In genomic region chr17:66696531-66697172, GRCm38 (mm10) we compare ENCODE assay signal across 22 mouse cellular contexts.
DNase-seq lines count a peak whose midpoint lies in the region; ATAC-seq and TF ChIP-seq lines count a peak whose summit lies in the region.
"Had no signal": no experiment of that assay in that cellular context is flagged by ENCODE, and none has a peak within 500 bp of the region (broad histone marks: within the 10 kb centered on the region; RNA-seq: fewer than 3 reads in every experiment).

No protein-coding gene starts in this region.

- no peak for DNase-seq in forebrain, embryonic 11.5 days (ENCODE audit: low spot score)
- DNase-seq in kidney, postnatal 0 days (ENCODE audit: low spot score), result peak; percentile 43
- no peak for DNase-seq in kidney, adult 11 months
- DNase-seq in brain, embryonic 14.5 days (ENCODE audit: low read depth), result peak; percentile 60
- no peak for DNase-seq in heart, postnatal 10 days
- DNase-seq: adrenal gland, postnatal 25 days; cerebellum, adult 11 months; cerebellum, adult 9-11 months; gastrocnemius, adult 2 months; heart, postnatal 4 days; kidney, adult 18-20 months; layer of hippocampus, adult 9-11 months; liver, postnatal 0 days; thymus, adult 2 months; thymus, postnatal 4 days had no signal

- TF ChIP-seq CTCF in kidney, postnatal 0 days (IDR thresholded peaks at IDR 0.05; ENCODE audit: low read depth), result no peak
- TF ChIP-seq CTCF in brain, embryonic 14.5 days (IDR thresholded peaks at IDR 0.05; ENCODE audit: borderline replicate concordance, extremely low read depth, insufficient read depth, insufficient read length), result no peak

- no peak overlapping the region for H3K9ac ChIP-seq in forebrain, embryonic 12.5 days
- H3K9ac ChIP-seq in forebrain, embryonic 11.5 days (ENCODE audit: low read length), result no peak overlapping the region
- no peak overlapping the region for H3K9ac ChIP-seq in kidney, postnatal 0 days (ENCODE audit: low read depth, low read length)
- no peak overlapping the region for H3K9ac ChIP-seq in intestine, embryonic 16.5 days (ENCODE audit: low read depth, low read length)
- no peak overlapping the region for H3K9ac ChIP-seq in hindbrain, embryonic 12.5 days
- H3K9ac ChIP-seq: embryonic facial prominence, embryonic 15.5 days; hindbrain, embryonic 15.5 days; liver, postnatal 0 days; midbrain, embryonic 12.5 days had no signal

- H3K4me1 ChIP-seq in forebrain, embryonic 12.5 days, result peaks cover 29% of the 10 kb centered on the region
- peaks cover 7% of the 10 kb centered on the region; the same call in 1 of the 2 replicates for H3K4me1 ChIP-seq in forebrain, embryonic 11.5 days (replicated peaks; ENCODE audit: control insufficient read depth, insufficient read depth, low read length)
- H3K4me1 ChIP-seq in kidney, postnatal 0 days (replicated peaks; ENCODE audit: insufficient read depth, low read length), result peaks cover 16% of the 10 kb centered on the region; the same call in 1 of the 2 replicates
- H3K4me1 ChIP-seq in intestine, embryonic 16.5 days (ENCODE audit: control insufficient read depth, insufficient read depth, low read length), result peaks cover 10% of the 10 kb centered on the region; the same call in 1 of the 2 replicates
- peaks cover 13% of the 10 kb centered on the region for H3K4me1 ChIP-seq in hindbrain, embryonic 12.5 days

- no peaks in the 10 kb centered on the region for H3K9me3 ChIP-seq in forebrain, embryonic 12.5 days
- no peaks in the 10 kb centered on the region for H3K9me3 ChIP-seq in forebrain, embryonic 11.5 days (ENCODE audit: control insufficient read depth, low read length)
- no peaks in the 10 kb centered on the region for H3K9me3 ChIP-seq in kidney, postnatal 0 days (replicated peaks; ENCODE audit: low read length)
- H3K9me3 ChIP-seq in intestine, embryonic 16.5 days (ENCODE audit: control insufficient read depth, low read length), result no peaks in the 10 kb centered on the region
- H3K9me3 ChIP-seq in hindbrain, embryonic 12.5 days (replicated peaks), result no peaks in the 10 kb centered on the region
- H3K9me3 ChIP-seq: embryonic facial prominence, embryonic 15.5 days; hindbrain, embryonic 15.5 days; midbrain, embryonic 12.5 days had no signal

- H3K36me3 ChIP-seq in forebrain, embryonic 12.5 days (replicated peaks), result no peaks in the 10 kb centered on the region
- H3K36me3 ChIP-seq in forebrain, embryonic 11.5 days (ENCODE audit: control insufficient read depth, insufficient read depth, low read length), result no peaks in the 10 kb centered on the region
- H3K36me3 ChIP-seq in kidney, postnatal 0 days (ENCODE audit: insufficient read depth, low read length), result 0 out of 2 replicates have a peak, but pooled peaks cover 4% of the 10 kb centered on the region
- H3K36me3 ChIP-seq in intestine, embryonic 16.5 days (ENCODE audit: control insufficient read depth, insufficient read depth, low read length), result no peaks in the 10 kb centered on the region
- H3K36me3 ChIP-seq in hindbrain, embryonic 12.5 days, result no peaks in the 10 kb centered on the region
- H3K36me3 ChIP-seq: embryonic facial prominence, embryonic 15.5 days; hindbrain, embryonic 15.5 days; midbrain, embryonic 12.5 days had no signal

- H3K27me3 ChIP-seq in forebrain, embryonic 12.5 days, result peaks cover 10% of the 10 kb centered on the region; the same call in 1 of the 2 replicates
- H3K27me3 ChIP-seq in forebrain, embryonic 11.5 days (ENCODE audit: control insufficient read depth, insufficient read depth, low read length), result no peaks in the 10 kb centered on the region
- H3K27me3 ChIP-seq in kidney, postnatal 0 days (ENCODE audit: insufficient read depth, low read length), result no peaks in the 10 kb centered on the region
- H3K27me3 ChIP-seq in intestine, embryonic 16.5 days (replicated peaks; ENCODE audit: control insufficient read depth, insufficient read depth, low read length), result no peaks in the 10 kb centered on the region
- no peaks in the 10 kb centered on the region for H3K27me3 ChIP-seq in hindbrain, embryonic 12.5 days
- H3K27me3 ChIP-seq: embryonic facial prominence, embryonic 15.5 days; hindbrain, embryonic 15.5 days had no signal

- no peak for TF ChIP-seq POLR2A in brain, embryonic 14.5 days (IDR thresholded peaks at IDR 0.05; ENCODE audit: borderline replicate concordance, extremely low read depth, insufficient read depth, insufficient read length, poor library complexity, severe bottlenecking)

- whole genome bisulfite sequencing in forebrain, embryonic 12.5 days, result 25% methylated on average over 10 of the region's 10 CpGs
- 33% methylated on average over 10 of the region's 10 CpGs for WGBS in forebrain, embryonic 11.5 days
- 14% methylated on average over 10 of the region's 10 CpGs for WGBS in kidney, postnatal 0 days
- 36% methylated on average over 10 of the region's 10 CpGs for WGBS in intestine, embryonic 16.5 days
- WGBS in hindbrain, embryonic 12.5 days, result 56% methylated on average over 10 of the region's 10 CpGs

- intact Hi-C loops in heart, postnatal 10 days (cut with DNase I), result no loop called here

- no peak overlapping the region for H3K4me2 ChIP-seq in forebrain, embryonic 12.5 days
- no peak overlapping the region for H3K4me2 ChIP-seq in forebrain, embryonic 11.5 days (ENCODE audit: low read depth, low read length, severe bottlenecking)
- H3K4me2 ChIP-seq in kidney, postnatal 0 days (ENCODE audit: low read length), result 0 out of 2 replicates have a peak overlapping the region, but pooled peaks have one; percentile 6
- no peak overlapping the region for H3K4me2 ChIP-seq in intestine, embryonic 16.5 days (ENCODE audit: low read depth, low read length)
- H3K4me2 ChIP-seq in hindbrain, embryonic 12.5 days (replicated peaks), result no peak overlapping the region
- H3K4me2 ChIP-seq: embryonic facial prominence, embryonic 15.5 days; hindbrain, embryonic 15.5 days; liver, embryonic 11.5 days; midbrain, embryonic 12.5 days had no signal

- peak overlapping the region; percentile 25; the same call in 1 of the 2 replicates for H3K27ac ChIP-seq in forebrain, embryonic 12.5 days
- no peak overlapping the region for H3K27ac ChIP-seq in forebrain, embryonic 11.5 days (ENCODE audit: low read depth, low read length)
- H3K27ac ChIP-seq in kidney, postnatal 0 days, result no peak overlapping the region
- H3K27ac ChIP-seq in intestine, embryonic 16.5 days (ENCODE audit: low read length), result no peak overlapping the region
- H3K27ac ChIP-seq in hindbrain, embryonic 12.5 days, result no peak overlapping the region
- H3K27ac ChIP-seq: embryonic facial prominence, embryonic 15.5 days; gastrocnemius, adult 2 months; hindbrain, embryonic 15.5 days; midbrain, embryonic 12.5 days had no signal

- ATAC-seq in forebrain, embryonic 12.5 days (ENCODE audit: low FRiP score), result no peak
- no peak for ATAC-seq in forebrain, embryonic 11.5 days (replicated peaks; ENCODE audit: low FRiP score)
- no peak for ATAC-seq in kidney, postnatal 0 days (replicated peaks; ENCODE audit: low FRiP score, low read depth)
- 0 out of 2 replicates have a peak, but pooled peaks have one; percentile 31 for ATAC-seq in intestine, embryonic 16.5 days
- no peak for ATAC-seq in hindbrain, embryonic 12.5 days (ENCODE audit: low FRiP score)
- ATAC-seq: liver, postnatal 0 days had no signal

- H3K4me3 ChIP-seq in forebrain, embryonic 12.5 days (replicated peaks), result no peak overlapping the region
- H3K4me3 ChIP-seq in forebrain, embryonic 11.5 days (ENCODE audit: low read depth, low read length), result no peak overlapping the region
- no peak overlapping the region for H3K4me3 ChIP-seq in kidney, postnatal 0 days (replicated peaks; ENCODE audit: low read depth, low read length)
- no peak overlapping the region for H3K4me3 ChIP-seq in intestine, embryonic 16.5 days (ENCODE audit: low read length)
- no peak overlapping the region for H3K4me3 ChIP-seq in hindbrain, embryonic 12.5 days
- H3K4me3 ChIP-seq: embryonic facial prominence, embryonic 15.5 days; gastrocnemius, adult 2 months; hindbrain, embryonic 15.5 days; midbrain, embryonic 12.5 days had no signal

Comparison
In these comparisons a context has a peak if more than half of its experiments do, and no peak if none do; other contexts are left out.
1. DNase-seq: peak in kidney, postnatal 0 days (single experiment) and brain, embryonic 14.5 days (single experiment); none in forebrain, embryonic 11.5 days (single experiment), kidney, adult 11 months (single experiment) and heart, postnatal 10 days (0 of 2).